Mouse (Mus musculus) liver, embryonic 14.5 days (tissue): ENCODE measurements around the gene Sycn. TPM values are rescaled to one million over a fixed set of nuclear protein-coding genes. Genes with fewer than 3 reads are reported as not detected.

ENCODE experiments used
- ATAC-seq: fragments of 200-750 bp; cut with Nextera tagmentation; 2 replicates; pipeline ENCODE4 v1.8.0; 2017; ENCODE audit warnings: moderate number of reproducible peaks, mild to moderate bottlenecking, moderate library complexity; ENCODE audit not compliant: insufficient read depth
- DNase-seq, 3 experiments: peaks; one replicate each; pipeline ENCODE4 v3.0.0-alpha.2; 2012 to 2013; ENCODE audit warnings: low read depth in 3 of 3, low spot score in 3 of 3
- H3K27ac ChIP-seq: fragments of 300-500 bp; sonication (generic); 2 replicates; pipeline ENCODE4 v1.5.1; 2014; ENCODE audit warnings: moderate library complexity, mild to moderate bottlenecking, control low read depth, inconsistent platforms
- H3K27me3 ChIP-seq: fragments of 300-500 bp; sonication (generic); 2 replicates; pipeline ENCODE4 v1.6.1; 2014; ENCODE audit warnings: mild to moderate bottlenecking, low read length, moderate library complexity; ENCODE audit not compliant: control insufficient read depth, insufficient read depth
- H3K36me3 ChIP-seq: fragments of 300-500 bp; sonication (generic); replicated peaks from 2 replicates; pipeline ENCODE4 v1.6.1; 2014; ENCODE audit warnings: low read depth; ENCODE audit not compliant: control insufficient read depth, insufficient read depth
- H3K4me1 ChIP-seq, 2 experiments: fragments of 200-500 bp in 1 of 2; fragments of 300-500 bp in 1 of 2; sonication (generic) in 1 of 2; replicated peaks; 2 replicates each; pipeline ENCODE4 v1.6.1; 2012 to 2014; ENCODE audit warnings: antibody characterized with exemption in 1 of 2, inconsistent platforms in 1 of 2, low read length in 1 of 2; ENCODE audit not compliant: control insufficient read depth in 2 of 2, insufficient read depth in 2 of 2
- H3K4me2 ChIP-seq: fragments of 300-500 bp; sonication (generic); 2 replicates; pipeline ENCODE4 v1.6.1; 2014; ENCODE audit warnings: low read depth, mild to moderate bottlenecking, control low read depth, moderate library complexity
- H3K4me3 ChIP-seq, 2 experiments: fragments of 200-500 bp in 1 of 2; fragments of 300-500 bp in 1 of 2; sonication (generic) in 1 of 2; 2 replicates each; pipeline ENCODE4 v1.5.1; 2012 to 2014; ENCODE audit warnings: low read depth in 2 of 2, low read length in 2 of 2, mild to moderate bottlenecking in 2 of 2, control low read depth in 1 of 2, inconsistent platforms in 1 of 2, moderate library complexity in 1 of 2; ENCODE audit not compliant: insufficient read depth in 1 of 2
- H3K9ac ChIP-seq: fragments of 300-500 bp; sonication (generic); replicated peaks from 2 replicates; pipeline ENCODE4 v1.6.1; 2014; ENCODE audit warnings: mild to moderate bottlenecking, control low read depth, moderate library complexity
- H3K9me3 ChIP-seq: fragments of 300-500 bp; sonication (generic); 2 replicates; pipeline ENCODE4 v1.6.1; 2016; ENCODE audit warnings: low read length, mixed read lengths; ENCODE audit not compliant: control insufficient read depth
- CTCF ChIP-seq: IDR thresholded peaks from 2 replicates; pipeline ENCODE4 v1.5.1; 2016; ENCODE audit warnings: antibody characterized with exemption, low read depth, control low read depth
- EP300 ChIP-seq: IDR thresholded peaks from 2 replicates; pipeline ENCODE4 v1.6.1; 2016; ENCODE audit warnings: antibody characterized with exemption, low read depth
- WGBS: fragments of 180-500 bp; shearing (Covaris S2); extraction: QIAGEN DNeasy Blood & Tissue Kit; methylation state at CpG from one replicate; pipeline ENCODE4 v1.1.7; 2014; ENCODE audit not compliant: insufficient replicate concordance; 5-methylcytosine and 5-hydroxymethylcytosine counted together
- polyA plus RNA-seq, 2 experiments: library from polyadenylated mRNA; depleted of rRNA in 1 of 2; stranded (reverse) in 1 of 2; unstranded in 1 of 2; fragments of >200 nt; fragmentation: Nextera tagmentation in 1 of 2; extraction: Ambion mirVana in 1 of 2; gene quantifications; 2 replicates each; pipeline versions ENCODE4 v1.2.1 to v1.2.3; 2012 to 2014

The Sycn gene
- polyA plus RNA-seq, 2 experiments, result not detected

- no peaks in the 10 kb centered on the region for H3K9me3 ChIP-seq
- H3K4me3 ChIP-seq, result no peak overlapping the region
- ATAC-seq, result no peak
- H3K4me1 ChIP-seq, result no peaks in the 10 kb centered on the region
- H3K27me3 ChIP-seq, result no peaks in the 10 kb centered on the region
- H3K4me2 ChIP-seq, result no peak overlapping the region
- no peak for DNase-seq
- H3K27ac ChIP-seq, result no peak overlapping the region
- H3K9ac ChIP-seq, result no peak overlapping the region
- 66% methylated on average over 5 of the region's 5 CpGs for WGBS
- H3K36me3 ChIP-seq, result peaks cover 32% of the 10 kb centered on the region
- TF ChIP-seq EP300 (no peak), CTCF (no peak)
Observed at GRCm38 (mm10) chr7:28565407-28565806, 24.7 kb downstream of the Sycn start.

GRCm38 (mm10) chr7:28567539-28567938, 26.9 kb downstream of the Sycn start:
- H3K27ac ChIP-seq, result no peak overlapping the region
- no peaks in the 10 kb centered on the region for H3K9me3 ChIP-seq
- no peak for ATAC-seq
- peaks cover 0 to 4% of the 10 kb centered on the region in 2 experiments; a peak in 2 of 4 replicates for H3K4me1 ChIP-seq
- H3K9ac ChIP-seq, result no peak overlapping the region
- no peak for TF ChIP-seq CTCF
- TF ChIP-seq EP300, result no peak
- H3K27me3 ChIP-seq, result no peaks in the 10 kb centered on the region
- no peak overlapping the region for H3K4me2 ChIP-seq
- H3K4me3 ChIP-seq, result no peak overlapping the region
- WGBS, result 58% methylated on average over 4 of the region's 4 CpGs
- no peak for DNase-seq
- H3K36me3 ChIP-seq, result peaks cover 32% of the 10 kb centered on the region

GRCm38 (mm10) chr7:28568253-28568652, 27.6 kb downstream of the Sycn start:
- peak; percentile 92 for TF ChIP-seq CTCF
- no peak for TF ChIP-seq EP300
- no peak overlapping the region for H3K9ac ChIP-seq
- peaks cover 5 to 10% of the 10 kb centered on the region in 2 experiments for H3K4me1 ChIP-seq
- peak in 2 of 3 experiments; percentile 55 to 61 for DNase-seq
- no peak overlapping the region for H3K27ac ChIP-seq
- H3K4me3 ChIP-seq, result no peak overlapping the region
- H3K4me2 ChIP-seq, result no peak overlapping the region
- H3K36me3 ChIP-seq, result peaks cover 32% of the 10 kb centered on the region
- no peak for ATAC-seq
- no peaks in the 10 kb centered on the region for H3K27me3 ChIP-seq
- no peaks in the 10 kb centered on the region for H3K9me3 ChIP-seq

GRCm38 (mm10) chr7:28570291-28570981, 29.8 kb downstream of the Sycn start:
- H3K9ac ChIP-seq, result no peak overlapping the region

GRCm38 (mm10) chr7:28570982-28571682, 30.4 kb downstream of the Sycn start:
- ATAC-seq (no peak), DNase-seq (no peak)
- Histone ChIP-seq H3K36me3 (peaks cover 15% of the 10 kb centered on the region), H3K4me3 (no peak overlapping the region), H3K9me3 (no peaks in the 10 kb centered on the region), H3K27ac (no peak overlapping the region), H3K9ac (no peak overlapping the region), H3K4me1 (peaks cover 29 to 39% of the 10 kb centered on the region in 2 experiments), H3K27me3 (no peaks in the 10 kb centered on the region), H3K4me2 (no peak overlapping the region)
- TF ChIP-seq CTCF (no peak), EP300 (no peak)
- 54% methylated on average over 5 of the region's 5 CpGs for WGBS

More at GRCm38 (mm10) chr7:28570291-28570981, 29.8 kb downstream of the Sycn start:
- DNase-seq (no peak), ATAC-seq (no peak)
- Histone ChIP-seq H3K27me3 (no peaks in the 10 kb centered on the region), H3K4me2 (no peak overlapping the region), H3K27ac (no peak overlapping the region), H3K4me3 (no peak overlapping the region), H3K36me3 (peaks cover 21% of the 10 kb centered on the region), H3K9me3 (no peaks in the 10 kb centered on the region), H3K4me1 (peaks cover 22 to 32% of the 10 kb centered on the region in 2 experiments)
- WGBS, result 76% methylated on average over 12 of the region's 12 CpGs
- TF ChIP-seq CTCF, result no peak
